Mouse (Mus musculus) neural tube, embryonic 15.5 days (tissue): ENCODE data around the gene Pde4d. TPM values are rescaled to one million over a fixed set of nuclear protein-coding genes. Genes with fewer than 3 reads are reported as not detected.
"Not testable (repeated sequence)": the region's sequence is repeated elsewhere in the genome, so short reads cannot be mapped to it uniquely, and the experiment has no call there.

Experiments
- ATAC-seq: fragments of 200-750 bp; cut with Nextera tagmentation; 2 replicates; pipeline ENCODE4 v1.8.0; 2017; ENCODE audit warnings: mild to moderate bottlenecking, moderate TSS enrichment, moderate library complexity; ENCODE audit not compliant: low FRiP score
- H3K27ac ChIP-seq: fragments of 300-500 bp; sonication (generic); replicated peaks from 2 replicates; pipeline ENCODE4 v1.5.1; 2015; ENCODE audit warnings: mild to moderate bottlenecking, inconsistent platforms
- H3K27me3 ChIP-seq: fragments of 300-500 bp; sonication (generic); replicated peaks from 2 replicates; pipeline ENCODE4 v1.6.1; 2015; ENCODE audit warnings: inconsistent platforms
- H3K36me3 ChIP-seq: fragments of 300-500 bp; sonication (generic); 2 replicates; pipeline ENCODE4 v1.6.1; 2015; ENCODE audit warnings: inconsistent platforms
- H3K4me1 ChIP-seq: fragments of 300-500 bp; sonication (generic); 2 replicates; pipeline ENCODE4 v1.6.1; 2015; ENCODE audit warnings: inconsistent platforms
- H3K4me2 ChIP-seq: fragments of 300-500 bp; sonication (generic); 2 replicates; pipeline ENCODE4 v1.6.1; 2015; ENCODE audit warnings: inconsistent platforms, mild to moderate bottlenecking, moderate library complexity
- H3K4me3 ChIP-seq: fragments of 300-500 bp; sonication (generic); replicated peaks from 2 replicates; pipeline ENCODE4 v1.5.1; 2015; ENCODE audit warnings: mild to moderate bottlenecking, inconsistent platforms
- H3K9ac ChIP-seq: fragments of 300-500 bp; sonication (generic); replicated peaks from 2 replicates; pipeline ENCODE4 v1.6.1; 2015; ENCODE audit warnings: mild to moderate bottlenecking, inconsistent platforms
- H3K9me3 ChIP-seq: fragments of 300-500 bp; sonication (generic); replicated peaks from 2 replicates; pipeline ENCODE4 v1.6.1; 2016; ENCODE audit warnings: inconsistent platforms
- WGBS: fragments of 180-500 bp; shearing (Covaris S2); methylation state at CpG from one replicate; pipeline ENCODE4 v1.1.7; 2015; ENCODE audit warnings: mixed read lengths; 5-methylcytosine and 5-hydroxymethylcytosine counted together
- polyA plus RNA-seq: library from polyadenylated mRNA; unstranded; fragments of >200 nt; fragmentation: Nextera tagmentation; extraction: Ambion mirVana; gene quantifications from 2 replicates; pipeline ENCODE4 v1.2.1, GENCODE M21; 2015

Pde4d gene
- polyA plus RNA-seq, 1 experiment from 2014 or later: 20.7 TPM

DNA sequence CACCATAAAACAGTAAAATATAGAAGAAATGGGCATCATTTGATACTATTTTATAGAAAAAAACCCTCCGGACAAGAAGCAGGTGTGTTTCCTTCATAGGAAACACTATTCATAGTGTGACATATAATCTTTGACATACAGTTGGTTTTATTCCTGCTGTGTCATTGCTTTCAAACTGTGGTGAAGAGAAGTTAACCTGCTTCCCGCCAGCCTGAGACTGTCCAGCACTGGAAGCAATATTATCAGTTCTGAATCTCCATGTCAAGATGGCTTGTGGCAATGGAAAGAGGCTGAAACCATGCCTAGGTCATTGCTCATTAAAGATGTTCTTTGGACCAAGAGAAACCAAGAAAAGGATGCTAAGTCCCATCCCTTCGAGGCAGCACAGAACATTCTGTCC lies 265.3 kb downstream of the Pde4d start:
- no peaks in the 10 kb centered on the region for H3K4me1 ChIP-seq
- no peak overlapping the region for H3K4me3 ChIP-seq
- WGBS: 89% methylated on average over 3 of the region's 3 CpGs
- no peaks in the 10 kb centered on the region for H3K27me3 ChIP-seq
- no peak overlapping the region for H3K27ac ChIP-seq
- no peak overlapping the region for H3K4me2 ChIP-seq
- H3K9me3 ChIP-seq: no peaks in the 10 kb centered on the region
- no peak for ATAC-seq
- H3K36me3 ChIP-seq: no peaks in the 10 kb centered on the region
- H3K9ac ChIP-seq: no peak overlapping the region

- Histone ChIP-seq H3K4me1 (no peaks in the 10 kb centered on the region), H3K27ac (no peak overlapping the region)
These were observed 272.5 kb downstream of the Pde4d start for GRCm38 (mm10) chr13:108722234-108722633.

DNA sequence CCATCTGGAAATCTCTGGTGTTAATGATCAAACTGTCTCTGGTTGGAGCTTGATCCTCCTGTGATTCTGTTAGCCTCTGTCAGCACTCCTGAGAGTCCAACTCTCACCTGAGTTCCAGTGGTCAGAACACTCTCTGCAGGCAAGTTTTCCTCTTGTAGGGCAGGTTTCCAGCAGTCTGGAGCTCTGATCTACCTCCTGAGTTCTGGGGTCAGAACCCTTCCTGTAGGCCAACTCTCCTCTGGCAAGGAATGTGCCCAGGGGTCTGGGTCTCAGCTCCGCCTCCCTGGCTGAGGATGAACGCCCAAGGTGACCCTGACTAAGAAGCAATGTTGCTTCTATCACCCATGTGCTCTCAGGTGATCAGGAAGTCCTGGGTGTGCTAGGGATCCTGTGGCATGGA lies 284.6 kb downstream of the Pde4d start:
- not testable (repeated sequence) for H3K9me3 ChIP-seq, H3K9ac ChIP-seq, H3K4me3 ChIP-seq, H3K36me3 ChIP-seq, ATAC-seq, H3K4me1 ChIP-seq, H3K27me3 ChIP-seq, H3K27ac ChIP-seq, H3K4me2 ChIP-seq
- WGBS: 92% methylated on average over 2 of the region's 2 CpGs

More at GRCm38 (mm10) chr13:108722234-108722633, 272.5 kb downstream of the Pde4d start:
- Histone ChIP-seq H3K27me3 (no peaks in the 10 kb centered on the region), H3K9ac (no peak overlapping the region), H3K9me3 (no peaks in the 10 kb centered on the region), H3K36me3 (no peaks in the 10 kb centered on the region), H3K4me2 (no peak overlapping the region), H3K4me3 (no peak overlapping the region)
- WGBS: 84% methylated on average over 5 of the region's 5 CpGs
- ATAC-seq: no peak

DNA sequence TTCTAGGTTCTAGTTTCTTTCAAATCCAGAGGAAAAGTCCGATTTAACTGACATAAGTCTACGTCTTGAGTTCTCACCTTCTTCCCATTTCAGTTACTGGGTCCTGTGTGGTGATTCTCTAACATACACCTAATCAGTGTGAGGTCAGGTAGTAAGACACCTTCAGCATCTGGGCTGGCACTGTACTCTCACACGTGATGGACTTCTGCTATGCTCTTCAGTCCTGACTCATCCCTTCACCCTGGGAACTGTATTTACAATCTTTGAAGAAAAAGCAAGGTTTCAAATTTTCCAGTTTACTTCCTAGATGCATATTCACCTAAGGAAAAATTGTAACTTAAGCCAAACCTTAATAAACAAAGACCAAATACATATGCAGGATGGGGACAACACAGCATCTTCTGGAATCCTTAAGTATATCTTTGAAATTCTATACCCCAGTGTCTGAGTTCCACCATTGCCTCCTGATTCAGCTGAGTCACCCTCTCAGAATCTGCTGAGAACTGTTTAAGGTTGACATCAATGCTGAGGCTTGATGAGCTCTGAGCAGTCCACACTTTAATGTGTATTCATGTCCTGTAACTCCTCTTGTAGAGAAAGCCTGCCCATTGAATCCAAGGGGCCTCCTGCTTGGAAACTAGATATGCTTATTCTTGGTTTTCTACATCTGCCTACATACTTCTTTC lies 301.6 kb downstream of the Pde4d start:
- H3K9me3 ChIP-seq: no peaks in the 10 kb centered on the region
- no peak for ATAC-seq
- H3K27me3 ChIP-seq: no peaks in the 10 kb centered on the region
- H3K27ac ChIP-seq: no peak overlapping the region
- 89% methylated on average over 3 of the region's 3 CpGs for WGBS
- no peaks in the 10 kb centered on the region for H3K36me3 ChIP-seq
- H3K4me2 ChIP-seq: no peak overlapping the region
- no peaks in the 10 kb centered on the region for H3K4me1 ChIP-seq
- no peak overlapping the region for H3K4me3 ChIP-seq
- H3K9ac ChIP-seq: no peak overlapping the region

DNA sequence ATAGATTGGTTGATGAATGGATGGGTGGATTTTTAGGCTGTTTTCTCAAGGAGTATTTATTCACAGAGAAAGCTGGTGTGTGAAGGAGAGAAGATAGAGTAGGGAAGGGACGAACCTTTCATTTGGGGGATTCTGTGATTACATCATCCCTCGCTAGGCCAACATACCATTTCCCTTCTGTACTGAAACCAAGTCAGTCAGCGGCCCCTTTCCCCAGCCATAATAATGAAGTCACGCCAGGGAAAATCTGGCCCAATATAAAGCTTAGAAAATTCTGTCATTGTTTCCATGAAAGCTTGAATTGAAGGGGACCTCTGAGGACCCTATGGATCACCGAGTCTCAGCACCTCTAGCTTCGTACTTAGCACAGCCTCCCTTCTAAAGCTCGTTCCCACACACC lies 307.7 kb downstream of the Pde4d start:
- H3K36me3 ChIP-seq: no peaks in the 10 kb centered on the region
- H3K9me3 ChIP-seq: no peaks in the 10 kb centered on the region
- H3K27ac ChIP-seq: no peak overlapping the region
- no peak overlapping the region for H3K4me2 ChIP-seq
- H3K4me1 ChIP-seq: no peaks in the 10 kb centered on the region
- 88% methylated on average over 7 of the region's 7 CpGs for WGBS
- ATAC-seq: no peak
- no peaks in the 10 kb centered on the region for H3K27me3 ChIP-seq
- no peak overlapping the region for H3K9ac ChIP-seq
- H3K4me3 ChIP-seq: no peak overlapping the region

DNA sequence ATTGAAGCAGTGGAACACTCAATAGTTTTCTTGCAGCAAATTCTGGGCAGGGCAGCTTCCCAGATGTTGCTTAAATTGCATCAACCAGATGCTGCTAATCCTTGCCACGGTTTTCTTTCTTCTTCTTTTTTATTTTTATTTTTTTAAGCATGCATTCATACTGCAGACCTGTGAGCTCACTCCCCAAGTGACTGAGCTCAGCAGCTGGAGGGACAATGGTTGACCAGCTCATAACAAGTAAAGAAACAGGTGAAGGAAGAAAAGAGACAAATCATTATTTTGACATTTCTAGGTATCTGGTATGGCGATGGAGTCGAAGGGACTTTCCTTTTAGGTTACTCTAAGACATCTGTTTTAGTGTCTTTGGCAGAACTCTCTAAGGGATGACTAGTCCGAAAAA lies 308.6 kb downstream of the Pde4d start:
- no peak for ATAC-seq
- Histone ChIP-seq H3K9me3 (no peaks in the 10 kb centered on the region), H3K9ac (no peak overlapping the region), H3K4me1 (no peaks in the 10 kb centered on the region), H3K4me2 (no peak overlapping the region), H3K36me3 (no peaks in the 10 kb centered on the region), H3K4me3 (no peak overlapping the region), H3K27ac (no peak overlapping the region), H3K27me3 (no peaks in the 10 kb centered on the region)
- whole genome bisulfite sequencing: 91% methylated on average over 4 of the region's 4 CpGs

DNA sequence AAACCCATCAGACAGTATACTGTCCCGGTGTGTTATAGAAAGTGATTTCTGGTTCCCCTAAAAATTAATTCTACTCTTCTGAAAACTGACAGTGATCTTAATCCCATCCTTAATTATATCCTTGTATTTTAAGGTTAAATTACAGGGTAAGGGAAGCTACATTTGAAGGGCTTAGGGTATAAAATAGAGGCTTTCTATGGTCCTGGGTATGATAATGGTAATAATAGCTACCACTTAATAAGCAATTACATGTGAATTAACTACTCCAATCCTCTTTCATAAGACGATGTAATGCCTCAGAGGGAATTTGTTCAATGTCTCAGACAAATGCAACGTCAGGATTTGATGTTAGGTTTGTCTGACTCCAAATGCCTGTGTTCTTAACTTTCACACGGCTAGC lies 309.4 kb downstream of the Pde4d start:
- Histone ChIP-seq H3K27ac (no peak overlapping the region), H3K4me1 (no peaks in the 10 kb centered on the region), H3K4me3 (no peak overlapping the region), H3K4me2 (no peak overlapping the region), H3K9me3 (no peaks in the 10 kb centered on the region), H3K36me3 (no peaks in the 10 kb centered on the region), H3K9ac (no peak overlapping the region), H3K27me3 (no peaks in the 10 kb centered on the region)
- no peak for ATAC-seq
- WGBS: 74% methylated on average over 4 of the region's 4 CpGs

DNA sequence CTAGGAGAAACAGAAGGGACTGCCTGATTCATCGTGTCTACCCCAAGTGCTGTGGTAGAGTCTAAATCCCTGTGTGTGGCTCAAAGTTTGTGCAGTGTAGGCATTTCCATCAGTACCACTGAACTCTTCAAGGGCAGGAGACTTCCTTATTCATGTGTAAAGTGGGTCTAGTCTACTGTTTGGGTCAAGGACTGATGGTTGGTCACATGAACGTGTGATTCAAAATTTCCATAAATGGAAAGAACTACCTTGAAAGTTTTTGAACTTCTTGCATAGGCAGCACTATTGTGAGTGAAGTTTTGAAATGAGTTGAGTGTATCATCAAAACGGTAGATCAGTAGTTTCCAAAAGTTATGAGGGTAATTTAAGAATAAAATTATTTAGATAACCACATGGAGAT lies 313.5 kb downstream of the Pde4d start:
- Histone ChIP-seq H3K27ac (no peak overlapping the region), H3K9me3 (no peaks in the 10 kb centered on the region), H3K36me3 (no peaks in the 10 kb centered on the region), H3K4me3 (no peak overlapping the region), H3K27me3 (no peaks in the 10 kb centered on the region), H3K4me2 (no peak overlapping the region), H3K9ac (no peak overlapping the region), H3K4me1 (no peaks in the 10 kb centered on the region)
- no peak for ATAC-seq
- 87% methylated on average over 3 of the region's 3 CpGs for WGBS

DNA sequence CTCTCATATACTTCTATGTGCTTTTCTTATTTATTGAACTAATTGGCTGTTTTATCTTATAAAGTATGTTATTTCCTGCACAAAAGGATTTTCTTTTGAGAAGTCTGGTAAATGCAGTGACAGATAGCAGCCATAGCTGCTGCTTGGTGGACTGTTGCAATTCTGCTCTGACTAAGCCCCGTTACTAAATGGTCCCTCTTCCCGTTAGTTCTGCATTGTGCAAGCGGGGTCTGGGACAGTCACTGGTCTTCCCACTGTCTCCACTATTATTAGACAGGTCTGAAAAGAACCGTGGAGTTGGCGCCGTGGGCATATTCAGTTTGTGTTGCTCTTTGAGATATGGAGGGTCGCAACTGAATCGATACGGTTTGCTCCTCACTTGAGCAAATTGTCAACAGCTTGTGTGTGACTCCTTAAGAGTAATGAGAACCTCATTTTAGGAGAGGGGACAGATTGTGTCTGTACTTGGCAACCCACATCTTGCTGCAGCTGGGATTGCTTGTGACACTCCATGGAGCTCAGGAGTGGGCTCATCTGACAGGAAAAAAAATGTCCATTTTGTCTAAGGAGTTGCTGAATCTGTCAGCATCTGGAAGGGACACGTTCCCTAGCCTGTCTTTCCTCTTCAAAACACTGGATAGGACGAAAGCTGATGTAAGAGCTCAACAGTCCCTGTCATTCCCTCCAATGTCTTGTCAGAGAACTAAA lies 316.4 kb downstream of the Pde4d start:
- Histone ChIP-seq H3K9ac (no peak overlapping the region), H3K9me3 (no peaks in the 10 kb centered on the region), H3K36me3 (no peaks in the 10 kb centered on the region), H3K4me2 (no peak overlapping the region), H3K4me3 (no peak overlapping the region), H3K4me1 (no peaks in the 10 kb centered on the region), H3K27me3 (no peaks in the 10 kb centered on the region), H3K27ac (no peak overlapping the region)
- whole genome bisulfite sequencing: 79% methylated on average over 11 of the region's 11 CpGs
- no peak for ATAC-seq

DNA sequence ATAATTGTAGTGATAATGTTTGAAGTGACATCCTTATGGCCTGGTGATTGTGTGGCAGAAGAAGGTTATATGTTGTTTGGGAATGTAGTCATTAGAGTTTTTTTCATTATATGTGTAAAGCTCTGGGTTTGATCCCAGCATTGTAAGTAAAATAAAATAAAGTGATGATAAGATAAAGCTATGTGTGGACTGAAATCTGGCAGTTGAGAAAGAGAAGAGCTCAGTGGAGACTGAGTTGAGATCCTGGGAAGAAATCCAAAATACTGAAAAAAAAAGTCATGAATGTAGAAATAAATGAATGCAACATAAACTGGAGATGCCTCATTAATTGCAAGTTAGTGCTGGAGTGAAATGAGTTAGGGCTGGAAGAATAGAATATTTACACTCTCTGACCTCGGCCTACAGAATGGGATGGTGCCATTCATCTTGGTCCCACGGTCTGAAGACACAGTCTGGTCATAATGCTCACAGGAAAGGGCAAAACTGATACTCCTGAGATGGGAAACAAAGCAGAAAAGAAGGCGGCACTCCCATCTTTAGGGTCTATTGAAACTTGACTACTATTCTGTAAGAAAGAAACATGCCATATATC lies 319.8 kb downstream of the Pde4d start:
- no peak overlapping the region for H3K4me3 ChIP-seq
- H3K27me3 ChIP-seq: no peaks in the 10 kb centered on the region
- H3K27ac ChIP-seq: no peak overlapping the region
- WGBS: 36% methylated on average over 3 of the region's 3 CpGs
- H3K4me2 ChIP-seq: no peak overlapping the region
- H3K9me3 ChIP-seq: no peaks in the 10 kb centered on the region
- ATAC-seq: no peak
- H3K9ac ChIP-seq: no peak overlapping the region
- no peaks in the 10 kb centered on the region for H3K36me3 ChIP-seq
- H3K4me1 ChIP-seq: no peaks in the 10 kb centered on the region

GRCm38 (mm10) chr13:108772386-108772785 lies 322.6 kb downstream of the Pde4d start:
- no peak overlapping the region for H3K4me2 ChIP-seq
- no peak overlapping the region for H3K4me3 ChIP-seq
- no peaks in the 10 kb centered on the region for H3K27me3 ChIP-seq
- H3K9me3 ChIP-seq: no peaks in the 10 kb centered on the region
- no peak for ATAC-seq
- WGBS: 62% methylated on average over 3 of the region's 3 CpGs
- H3K36me3 ChIP-seq: no peaks in the 10 kb centered on the region
- no peaks in the 10 kb centered on the region for H3K4me1 ChIP-seq
- H3K27ac ChIP-seq: no peak overlapping the region
- no peak overlapping the region for H3K9ac ChIP-seq

- no peak for ATAC-seq
- H3K27me3 ChIP-seq: no peaks in the 10 kb centered on the region
- 84% methylated on average over 1 of the region's 1 CpGs for WGBS
- no peak overlapping the region for H3K4me3 ChIP-seq
- no peak overlapping the region for H3K27ac ChIP-seq
- H3K36me3 ChIP-seq: no peaks in the 10 kb centered on the region
- H3K4me2 ChIP-seq: no peak overlapping the region
- H3K9ac ChIP-seq: no peak overlapping the region
- no peaks in the 10 kb centered on the region for H3K4me1 ChIP-seq
- H3K9me3 ChIP-seq: no peaks in the 10 kb centered on the region
These were observed 325.2 kb downstream of the Pde4d start for GRCm38 (mm10) chr13:108774981-108775380.
